Mouse (Mus musculus) CD4-positive, CD25-positive, alpha-beta regulatory T cell, adult 4 months (primary cell): ENCODE measurements around the gene Iqcf5. TPM values are rescaled to one million over a fixed set of nuclear protein-coding genes. Genes with fewer than 3 reads are reported as not detected.
A peak's percentile ranks its signal among the peaks of the same experiment; 100 is the strongest.
"Not testable (repeated sequence)": the region's sequence is repeated elsewhere in the genome, so short reads cannot be mapped to it uniquely, and the experiment has no call there.

Experiments
- ATAC-seq: one replicate; pipeline ENCODE4 v1.8.0; 2017
- polyA plus RNA-seq, 2 experiments: library from polyadenylated mRNA; unstranded; fragments of 100-300 nt; shearing (Covaris generic); gene quantifications; one replicate each; pipeline ENCODE4 v1.2.1; 2017

Iqcf5 gene
- polyA plus RNA-seq, 2 experiments from 2014 or later = not detected

DNA sequence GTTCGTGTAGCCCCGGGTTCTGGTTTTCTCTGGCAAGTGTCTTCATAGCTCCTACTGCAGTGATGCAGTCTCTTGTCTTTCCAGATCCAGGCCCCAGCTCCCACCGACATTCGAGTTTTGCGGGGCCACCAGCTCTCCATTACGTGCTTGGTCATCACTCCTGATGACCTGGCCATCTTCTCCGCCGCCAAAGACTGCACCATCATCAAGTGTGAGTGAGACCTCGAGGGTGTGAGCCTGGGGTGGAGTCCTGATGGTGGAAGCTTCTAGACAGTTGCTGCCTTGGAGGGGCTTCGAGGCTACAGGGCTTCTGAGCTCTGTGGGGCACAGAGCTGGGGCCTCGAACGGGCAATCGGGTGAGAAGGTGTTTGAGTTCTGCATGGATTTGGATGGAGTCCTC, 32.7 kb upstream of the Iqcf5 start:
- ATAC-seq = no peak

DNA sequence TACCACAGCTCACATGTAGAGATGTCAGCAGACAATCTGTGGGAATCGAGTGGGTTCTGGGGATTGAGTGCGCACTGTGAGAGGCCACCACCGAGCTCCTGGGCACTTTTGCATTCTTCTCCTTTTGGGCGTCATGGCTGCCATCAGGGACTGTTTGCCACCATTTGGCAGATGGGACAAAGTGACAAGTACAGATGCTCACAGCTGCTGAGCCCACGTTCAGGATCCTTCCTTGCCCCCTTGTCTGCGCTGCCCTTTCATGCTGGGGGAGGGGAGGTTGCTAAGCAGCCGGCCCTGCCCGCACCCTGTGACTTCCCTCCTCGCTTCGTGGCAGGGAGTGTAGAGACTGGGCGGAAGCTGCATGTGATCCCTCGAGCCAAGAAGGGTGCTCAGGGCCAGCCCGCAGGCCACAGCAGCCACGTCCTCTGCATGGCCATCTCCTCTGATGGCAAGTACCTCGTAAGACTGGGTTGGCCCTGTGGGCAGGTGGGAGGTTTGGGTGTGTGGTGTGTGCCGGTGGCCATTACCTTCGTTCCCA, 31.7 kb upstream of the Iqcf5 start:
- no peak for ATAC-seq

DNA sequence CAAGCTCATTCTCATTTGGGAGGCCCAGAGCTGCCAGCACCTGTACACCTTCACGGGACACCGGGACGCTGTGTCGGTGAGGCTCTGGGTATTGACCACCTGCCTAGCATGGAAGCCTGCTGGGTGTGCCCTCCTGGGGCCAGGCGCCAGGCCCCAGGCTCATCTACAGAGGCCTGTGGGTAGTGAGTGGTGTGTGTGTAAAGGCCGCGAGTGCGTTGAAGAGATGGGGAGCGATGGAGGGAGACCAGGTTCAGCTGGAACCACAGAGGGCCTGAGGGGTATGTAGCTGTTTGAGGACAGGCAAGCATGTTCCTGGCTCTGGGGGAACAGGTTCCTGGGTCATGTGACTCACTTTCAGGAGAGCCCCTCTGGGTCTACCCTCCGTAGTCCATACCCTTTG, 31.2 kb upstream of the Iqcf5 start:
- ATAC-seq = no peak

DNA sequence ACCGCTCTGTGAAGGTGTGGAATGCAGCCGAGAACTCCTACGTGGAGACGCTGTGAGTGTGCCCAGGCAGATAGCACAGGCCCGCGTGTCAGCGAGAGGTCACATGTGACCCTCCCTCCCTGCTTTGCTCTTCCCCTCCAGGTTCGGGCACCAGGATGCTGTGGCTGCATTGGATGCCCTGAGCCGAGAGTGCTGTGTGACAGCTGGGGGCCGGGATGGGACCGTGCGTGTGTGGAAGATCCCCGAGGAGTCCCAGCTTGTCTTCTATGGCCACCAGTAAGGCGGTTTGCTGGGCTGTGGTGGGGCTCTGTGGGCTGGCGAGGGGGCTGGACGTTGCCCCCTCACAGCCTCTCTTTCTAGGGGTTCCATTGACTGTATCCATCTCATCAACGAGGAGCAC, 30.8 kb upstream of the Iqcf5 start:
- no peak for ATAC-seq

DNA sequence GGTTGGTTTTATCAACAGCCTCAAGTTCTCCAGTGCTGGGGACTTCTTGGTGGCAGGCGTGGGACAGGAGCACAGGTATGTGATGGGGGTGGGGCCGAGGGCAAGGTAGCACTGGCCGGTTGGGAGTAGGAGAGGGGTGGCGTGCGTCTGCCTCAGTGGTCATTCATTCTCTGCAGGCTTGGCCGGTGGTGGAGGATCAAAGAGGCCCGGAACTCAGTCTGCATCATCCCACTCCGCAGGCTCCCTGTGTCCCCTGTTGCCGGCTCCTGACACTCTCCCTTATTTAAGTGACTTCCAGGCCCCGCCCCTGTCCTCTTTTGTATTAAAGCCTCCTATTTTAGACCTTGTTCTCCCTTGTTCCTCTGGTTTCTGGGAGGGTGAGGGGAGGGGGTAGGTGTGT, 29.3 kb upstream of the Iqcf5 start:
- no peak for ATAC-seq

DNA sequence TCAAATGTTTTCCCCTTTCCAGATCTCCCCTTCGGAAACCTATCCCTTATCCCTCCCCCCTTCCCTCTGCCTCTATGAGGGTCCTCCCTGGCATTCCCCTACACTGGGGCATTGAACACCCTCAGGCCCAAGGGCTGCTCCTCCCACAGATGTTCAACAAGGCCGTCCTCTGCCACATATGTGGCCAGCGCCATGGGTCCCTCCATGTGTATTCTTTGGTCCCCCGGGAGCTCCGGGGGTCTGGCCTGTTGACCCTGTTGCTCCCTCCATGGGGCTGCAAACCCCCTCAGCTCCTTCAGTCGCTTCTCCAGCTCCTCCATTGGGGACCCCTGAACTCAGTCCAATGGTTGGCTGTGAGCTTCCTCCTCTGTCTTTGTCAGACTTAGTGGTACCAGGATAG, 26.8 kb upstream of the Iqcf5 start:
- not testable (repeated sequence) for ATAC-seq

DNA sequence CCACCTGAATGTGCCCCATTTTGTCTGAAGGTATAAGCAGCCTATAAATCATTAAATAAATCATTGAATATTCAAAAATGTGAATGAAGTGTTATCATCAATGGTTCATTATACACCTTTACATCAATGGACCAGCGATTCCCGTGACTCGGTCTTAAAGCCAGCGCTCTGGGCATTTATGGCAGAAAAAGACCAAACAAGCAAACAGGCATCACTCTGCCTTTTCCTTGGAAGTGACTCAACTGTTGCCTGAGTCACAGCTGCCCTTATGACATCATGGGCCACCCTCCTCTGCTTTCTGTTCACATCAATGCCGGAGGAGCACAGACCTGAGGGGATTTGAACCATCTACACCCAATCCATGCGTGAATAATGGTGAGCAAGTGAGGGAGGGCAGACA, 14.7 kb upstream of the Iqcf5 start, which contains the start of gene Iqcf1:
Gene Iqcf1 (plus strand): TSS at position 301 of the 400 bp plus-strand sequence.
- ATAC-seq = no peak

DNA sequence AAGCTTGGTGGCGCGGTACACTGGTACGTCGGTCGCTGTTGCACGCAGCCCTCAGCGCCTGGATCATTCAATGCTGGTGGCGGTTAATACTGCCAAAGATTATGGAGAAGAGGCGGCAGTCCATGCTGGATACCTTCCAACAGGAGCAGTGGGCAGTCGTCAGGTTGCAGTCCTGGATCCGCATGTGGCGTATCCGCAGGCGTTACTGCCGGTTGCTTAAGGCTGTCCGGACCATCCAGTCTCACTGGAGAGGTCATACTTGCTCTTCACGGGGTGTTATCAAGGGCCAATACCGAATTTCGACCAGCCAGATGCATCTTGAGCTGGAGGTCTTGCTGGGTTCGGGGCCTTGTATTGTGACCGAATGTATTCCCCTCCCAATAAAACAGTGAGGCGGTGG, 12.5 kb upstream of the Iqcf5 start:
- no peak for ATAC-seq

DNA sequence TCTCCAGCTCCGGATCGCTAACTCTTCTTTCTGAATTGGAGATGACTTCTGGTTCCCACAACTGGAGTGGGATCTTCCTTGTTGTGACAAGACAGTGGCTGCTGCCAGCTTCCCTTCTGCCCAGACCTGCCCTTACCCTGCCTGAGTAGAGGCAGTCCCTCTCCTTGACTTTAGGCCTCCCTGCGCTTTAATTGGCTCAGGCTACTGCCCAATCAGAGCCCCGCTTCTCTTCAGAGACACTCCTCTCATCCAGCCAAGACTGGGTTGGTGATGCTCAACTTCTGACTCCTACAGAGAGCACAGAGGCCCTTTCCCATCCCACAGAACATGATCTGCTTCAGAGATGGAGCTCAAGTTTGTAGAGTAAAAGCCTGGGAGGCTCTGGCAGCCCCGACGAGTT, 10.1 kb upstream of the Iqcf5 start:
- no peak for ATAC-seq

DNA sequence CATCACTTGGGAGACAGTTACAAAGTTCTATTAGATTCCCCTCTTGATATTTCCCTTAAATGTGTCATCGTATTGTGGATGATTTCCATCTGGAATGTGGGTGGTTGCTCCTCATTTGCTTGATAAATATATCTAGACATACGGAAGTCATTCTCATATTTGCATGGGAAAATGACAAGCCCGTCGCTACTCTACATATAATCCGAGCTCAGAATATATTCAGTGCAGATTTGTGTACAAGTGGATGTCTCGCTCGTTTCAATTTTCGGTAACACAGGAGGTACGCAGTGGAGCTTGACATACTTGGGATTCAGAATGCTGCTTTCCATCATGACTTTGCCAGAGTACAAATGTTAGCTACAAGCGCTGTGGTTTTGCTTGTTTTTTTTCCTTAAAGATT, 5.0 kb upstream of the Iqcf5 start:
- ATAC-seq = no peak

DNA sequence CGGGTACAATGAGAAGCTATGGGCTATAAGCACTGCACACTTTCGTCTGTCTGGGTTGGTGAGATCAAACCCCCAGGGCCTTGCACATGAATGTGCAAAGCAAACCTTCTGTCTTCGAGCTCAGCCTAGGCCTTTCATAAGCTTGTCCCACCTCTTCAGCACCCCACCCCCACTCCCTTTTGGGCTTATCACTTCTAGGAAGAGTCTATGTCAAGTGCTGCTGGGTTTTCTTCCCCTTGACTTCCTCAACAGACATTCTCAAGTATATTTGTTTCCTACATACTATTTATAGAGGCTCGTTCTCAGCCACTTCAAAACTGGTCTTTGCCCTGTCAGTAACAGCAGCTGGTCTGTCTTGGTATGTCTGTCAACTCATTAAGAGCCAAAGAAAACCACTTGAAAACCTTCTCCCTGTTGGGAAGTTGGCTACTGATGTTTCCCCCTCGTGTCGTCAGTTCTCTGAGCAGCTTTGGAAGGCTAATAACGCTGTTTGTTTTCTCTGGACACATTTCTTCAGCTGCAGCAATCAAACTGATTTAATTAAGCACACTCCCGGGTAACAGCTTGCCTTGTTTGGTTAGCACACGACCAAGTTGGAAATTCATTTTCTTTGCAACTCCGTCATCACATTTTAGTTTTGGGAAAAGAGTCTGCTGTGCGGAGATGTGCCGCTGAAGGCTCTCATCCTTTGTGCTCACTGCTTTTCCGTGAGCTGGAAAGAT, 1.5 kb upstream of the Iqcf5 start:
- ATAC-seq = no peak

DNA sequence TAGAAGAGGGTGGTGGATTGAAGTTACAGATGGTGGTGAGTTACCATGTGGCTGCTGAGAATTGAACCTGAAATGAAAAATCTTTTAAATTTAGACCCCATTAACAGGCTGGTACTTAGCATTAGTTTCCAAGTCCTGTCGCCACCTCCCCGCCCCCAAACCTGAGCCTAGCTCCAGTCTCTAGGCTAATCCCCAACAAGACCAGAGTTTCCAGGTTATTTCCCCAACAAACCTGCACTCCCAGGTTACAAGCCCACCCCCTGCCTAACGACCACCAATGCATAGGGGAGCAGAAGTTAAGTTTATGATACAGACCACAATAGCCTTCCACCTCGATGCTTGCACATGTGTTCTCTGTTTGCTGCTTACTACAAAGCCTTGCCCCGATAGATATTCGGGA, 807 bp upstream of the Iqcf5 start:
- no peak for ATAC-seq

DNA sequence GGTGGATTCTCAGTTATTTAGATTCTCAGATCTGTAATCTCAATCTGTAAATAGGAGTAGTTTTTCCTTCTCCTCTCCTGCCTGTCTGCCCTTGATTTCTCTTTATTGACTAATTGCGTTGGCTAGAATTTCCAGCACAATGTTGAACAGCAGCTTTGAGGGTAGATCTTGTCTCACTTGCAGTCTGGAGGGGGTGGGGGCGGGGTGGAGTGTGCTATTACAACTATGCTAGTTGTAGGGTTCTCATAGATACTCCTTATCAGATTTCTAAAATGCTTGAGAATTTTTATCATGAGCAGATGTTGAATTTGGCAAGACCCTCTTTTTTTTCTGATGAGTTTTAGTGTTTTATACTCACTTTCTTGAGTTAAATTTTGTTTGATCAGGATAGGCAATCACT, 5.1 kb downstream of the Iqcf5 start:
- no peak for ATAC-seq

DNA sequence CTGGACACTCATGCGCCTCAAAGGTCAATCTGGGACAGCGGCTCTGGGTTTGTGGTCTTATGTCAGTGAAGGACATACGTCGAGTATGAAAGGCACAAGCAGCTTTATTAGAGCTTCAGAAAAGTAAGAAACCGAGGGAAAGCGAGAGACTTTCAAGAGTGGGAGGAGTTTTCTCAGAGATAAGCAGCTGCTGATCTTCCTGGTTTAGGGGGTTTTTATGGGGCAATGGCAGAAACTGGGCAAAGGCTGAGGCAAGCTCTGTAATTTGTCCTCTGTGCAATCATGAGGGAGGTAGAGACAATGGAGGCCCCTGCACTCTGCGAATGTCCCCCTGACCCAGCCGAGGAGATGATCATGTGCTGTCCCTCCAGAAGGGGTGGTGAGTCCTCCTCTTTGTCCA, 5.5 kb downstream of the Iqcf5 start:
- no peak for ATAC-seq

DNA sequence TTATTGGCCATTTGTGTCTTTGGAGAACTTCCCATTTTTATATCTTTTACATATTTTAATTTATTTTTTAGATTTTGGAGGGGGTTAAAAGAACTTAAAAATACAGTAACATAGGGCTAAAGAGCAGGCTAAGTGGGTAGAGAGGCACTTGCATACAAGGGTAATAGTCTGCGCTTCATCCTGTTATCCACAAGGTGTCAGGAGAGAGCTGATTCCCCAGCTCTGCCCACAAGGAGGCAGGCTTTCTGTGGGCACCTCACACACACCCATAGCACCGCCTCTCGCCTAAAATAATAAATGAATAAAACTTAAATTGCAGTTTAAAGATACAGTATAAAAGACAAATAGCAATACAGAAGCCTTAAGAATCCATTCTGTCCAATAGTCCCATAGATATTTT, 17.5 kb downstream of the Iqcf5 start:
- ATAC-seq = peak; percentile 41

DNA sequence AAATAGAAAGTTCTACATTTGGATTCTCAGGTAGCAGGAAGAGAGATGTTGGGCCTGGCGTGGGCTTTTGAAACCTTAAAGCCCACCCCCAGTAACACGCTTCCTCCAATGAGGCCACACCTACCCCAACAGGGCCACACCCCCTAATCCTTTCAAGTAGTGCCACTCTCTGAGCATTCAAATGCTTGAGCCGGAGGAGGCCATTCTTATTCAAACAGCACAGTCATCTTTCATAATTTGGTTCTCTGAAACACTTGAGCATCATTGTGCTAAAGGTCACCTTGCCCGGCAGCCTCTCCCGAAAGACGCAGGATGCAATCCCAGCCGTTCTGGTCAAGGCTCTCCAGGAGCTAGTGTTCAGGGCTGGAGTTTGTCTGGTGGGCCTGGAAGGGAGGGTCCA, 19.9 kb downstream of the Iqcf5 start:
- ATAC-seq = no peak

DNA sequence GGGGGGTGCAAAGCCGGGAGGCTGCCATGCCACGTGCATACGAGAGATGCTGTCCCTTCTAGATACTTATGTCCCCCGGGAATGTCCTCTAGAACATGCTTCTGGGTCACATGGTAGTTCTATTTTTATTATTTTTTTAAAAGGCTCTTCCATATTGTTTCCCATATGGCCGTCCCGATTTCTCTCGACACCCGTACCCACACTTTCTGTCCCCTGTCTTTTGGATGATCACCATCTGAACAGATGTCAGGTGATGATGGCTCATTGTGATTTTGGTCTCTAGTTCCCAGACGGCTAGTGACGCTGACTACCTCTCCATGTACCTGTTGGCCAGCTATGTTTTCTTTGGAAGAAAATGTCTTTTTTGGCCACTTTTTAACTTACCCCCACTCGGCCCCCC, 20.6 kb downstream of the Iqcf5 start:
- no peak for ATAC-seq

DNA sequence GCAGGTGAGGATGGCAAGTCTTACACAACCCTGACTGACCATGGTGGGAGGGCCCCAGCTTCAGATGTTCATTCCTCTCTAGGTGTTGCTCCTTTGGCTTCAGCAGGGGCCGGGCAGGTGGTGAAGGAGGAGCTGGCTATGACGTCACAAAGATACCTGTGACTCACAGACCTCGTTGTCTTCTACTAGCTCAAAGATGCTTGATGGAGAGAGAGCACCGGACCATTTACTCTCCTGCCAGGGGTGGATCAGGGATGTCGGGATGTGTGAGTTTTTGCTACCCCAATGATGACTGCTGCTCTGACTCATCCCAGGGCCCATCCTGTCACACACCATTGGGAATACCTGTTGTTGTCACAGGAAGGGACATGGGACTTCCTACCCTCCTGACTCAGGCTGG, 47.2 kb downstream of the Iqcf5 start, which contains the start of gene Iqcf3:
Gene Iqcf3 (minus strand): TSS at position 101 of the 400 bp plus-strand sequence.
- ATAC-seq = no peak

DNA sequence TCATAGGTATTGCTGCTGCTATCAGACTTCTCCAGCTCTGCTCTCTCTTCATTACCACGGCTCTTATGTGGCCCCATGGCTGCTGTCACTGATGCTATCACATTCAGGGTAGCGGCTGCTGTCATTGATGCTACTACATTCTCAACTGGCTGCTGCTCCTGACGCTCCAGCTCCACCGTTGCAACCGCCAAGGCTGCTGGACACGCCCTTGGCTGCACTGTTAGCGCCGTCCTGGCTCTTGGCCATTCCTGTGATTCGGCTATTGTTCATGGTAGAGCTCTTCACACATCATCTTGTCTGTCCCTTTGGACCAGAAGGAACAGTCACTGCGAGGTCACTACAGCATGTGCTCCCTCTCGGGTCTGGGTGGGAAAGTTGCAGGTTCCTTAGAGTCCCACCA, 47.9 kb downstream of the Iqcf5 start:
- no peak for ATAC-seq

DNA sequence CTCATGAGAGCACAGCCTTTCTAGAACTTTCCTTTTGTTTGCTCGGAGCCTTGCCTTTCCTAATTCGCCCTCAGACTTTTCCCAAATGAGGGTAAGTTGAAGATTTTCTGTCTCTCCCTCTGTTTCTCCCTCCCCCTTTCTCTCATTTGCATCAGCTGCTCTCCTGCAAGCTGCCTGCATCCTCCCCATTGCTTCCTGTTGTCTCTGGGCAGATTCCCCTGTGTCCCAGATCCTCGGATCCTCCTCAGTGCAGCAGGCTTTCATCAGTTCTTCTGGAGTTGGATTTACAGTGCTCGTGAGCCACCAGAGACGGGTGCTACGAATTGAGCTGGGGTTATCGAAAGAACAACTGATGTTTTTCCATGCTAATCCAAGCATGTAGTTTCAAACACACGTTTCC, 49.7 kb downstream of the Iqcf5 start:
- no peak for ATAC-seq
